Mouse (Mus musculus): ENCODE data around the gene Spp2.

The Spp2 gene

DNA sequence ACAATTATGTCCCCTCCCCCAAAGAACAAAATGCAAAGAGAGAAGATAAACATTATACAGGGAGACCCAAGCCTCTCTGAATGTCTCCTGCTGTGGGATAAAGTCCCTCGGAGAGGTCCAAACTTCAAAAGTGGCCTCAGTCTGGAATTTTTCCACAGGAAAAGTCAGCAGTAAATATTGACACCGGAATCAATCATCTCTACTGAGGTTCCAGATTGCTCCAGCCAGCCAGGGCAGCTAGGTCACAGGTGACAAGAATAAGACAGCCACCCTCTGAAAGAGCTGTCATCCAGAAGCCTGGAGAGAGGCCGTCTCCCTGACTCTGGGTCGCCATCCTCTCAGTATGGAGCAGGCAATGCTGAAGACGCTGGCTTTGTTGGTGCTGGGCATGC lies at the start of gene Spp2:
Gene Spp2 (plus strand): TSS at position 155 of the 392 bp plus-strand sequence.
- no peak for DNase-seq

- DNase-seq = peak; percentile 86
These were observed 49.2 kb upstream of the Spp2 start for GRCm38 (mm10) chr1:88357458-88358090.

GRCm38 (mm10) chr1:88358102-88358654 lies 48.6 kb upstream of the Spp2 start:
- peak; percentile 93 for DNase-seq

- no peak for DNase-seq
These were observed 45.7 kb upstream of the Spp2 start for GRCm38 (mm10) chr1:88361085-88361484.

DNA sequence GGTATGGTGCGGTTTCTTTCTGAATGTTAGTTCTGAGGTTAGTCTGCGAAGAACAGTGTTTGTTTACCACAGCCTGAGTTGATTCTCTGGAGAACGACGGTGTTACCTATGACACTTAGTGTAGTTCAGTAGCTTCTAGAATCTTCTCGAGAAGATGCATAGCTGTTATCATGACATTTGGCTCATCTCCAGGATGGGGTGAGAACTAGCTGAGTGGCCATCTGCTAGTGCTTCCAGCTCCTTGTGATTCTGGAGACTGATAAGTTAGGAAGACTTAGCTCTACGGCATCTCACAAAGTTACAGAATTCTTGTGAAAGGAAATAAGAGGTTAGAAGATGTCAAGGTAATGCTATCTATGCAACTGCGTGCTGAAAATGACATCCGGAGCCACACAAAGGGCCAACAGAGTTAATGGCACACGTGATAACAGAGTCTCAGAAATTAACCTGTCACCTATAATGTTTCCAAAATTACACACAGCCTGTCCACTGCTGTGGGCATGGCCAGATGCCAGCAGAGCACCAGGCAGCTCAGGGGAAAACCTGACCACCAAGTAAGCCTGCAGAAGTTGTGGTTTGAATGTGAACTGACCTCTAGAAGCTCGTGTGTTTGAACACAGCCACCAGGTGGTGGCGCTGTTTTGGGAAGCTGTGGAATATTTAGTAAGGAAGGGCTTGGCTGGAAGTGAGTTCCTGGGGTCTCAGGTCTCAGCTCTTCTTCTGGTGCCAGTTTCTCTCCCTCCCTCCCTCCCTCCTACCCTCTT lies 39.7 kb upstream of the Spp2 start:
- peak; percentile 46 for DNase-seq

- DNase-seq = no peak
These were observed 28.3 kb upstream of the Spp2 start for GRCm38 (mm10) chr1:88378446-88378845.

- no peak for DNase-seq
These were observed 15.1 kb upstream of the Spp2 start for GRCm38 (mm10) chr1:88391632-88392031.

DNA sequence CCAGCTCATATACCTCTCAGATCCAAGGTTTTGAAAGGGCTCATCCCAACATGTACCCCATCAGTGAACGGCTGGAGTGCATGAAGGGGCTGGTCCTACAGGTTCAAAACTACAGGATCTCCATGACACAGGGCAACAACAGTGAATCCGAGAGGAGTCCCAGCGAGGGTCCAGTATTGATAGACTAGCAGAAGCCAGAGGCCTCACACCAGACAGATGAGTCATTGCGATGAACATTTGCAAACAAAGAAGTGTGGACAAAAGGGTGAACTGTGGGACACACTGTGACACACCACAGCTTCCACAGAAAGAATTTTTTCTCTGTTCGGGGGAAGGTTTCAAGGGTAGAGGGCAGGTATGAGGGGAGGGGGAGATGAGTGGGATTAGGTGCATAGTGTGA lies 13.4 kb upstream of the Spp2 start:
- no peak for DNase-seq

- no peak for DNase-seq
These were observed 3.4 kb upstream of the Spp2 start for GRCm38 (mm10) chr1:88403378-88403777.

- no peak for DNase-seq
These were observed 519 bp upstream of the Spp2 start for GRCm38 (mm10) chr1:88406078-88406806.

DNA sequence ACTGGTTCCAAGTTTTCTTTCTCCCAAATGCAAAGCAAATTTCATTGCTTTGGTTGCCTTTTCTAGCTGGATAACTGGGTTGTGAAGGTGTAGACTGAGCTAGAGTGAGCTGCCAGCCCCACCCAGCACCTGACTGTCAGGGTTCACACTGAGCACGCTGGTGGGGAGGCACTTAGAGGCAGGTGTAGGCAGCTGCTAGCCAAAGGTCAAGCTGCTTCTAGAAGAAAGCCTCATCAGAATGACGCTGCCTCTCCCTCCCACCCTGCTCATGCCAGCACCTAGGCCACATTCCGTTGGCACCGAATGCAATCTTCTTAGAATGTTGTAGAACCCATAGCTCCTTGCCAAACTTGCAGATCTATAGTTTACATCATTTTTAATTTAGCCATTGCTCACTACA lies 1.6 kb downstream of the Spp2 start:
- no peak for DNase-seq

DNA sequence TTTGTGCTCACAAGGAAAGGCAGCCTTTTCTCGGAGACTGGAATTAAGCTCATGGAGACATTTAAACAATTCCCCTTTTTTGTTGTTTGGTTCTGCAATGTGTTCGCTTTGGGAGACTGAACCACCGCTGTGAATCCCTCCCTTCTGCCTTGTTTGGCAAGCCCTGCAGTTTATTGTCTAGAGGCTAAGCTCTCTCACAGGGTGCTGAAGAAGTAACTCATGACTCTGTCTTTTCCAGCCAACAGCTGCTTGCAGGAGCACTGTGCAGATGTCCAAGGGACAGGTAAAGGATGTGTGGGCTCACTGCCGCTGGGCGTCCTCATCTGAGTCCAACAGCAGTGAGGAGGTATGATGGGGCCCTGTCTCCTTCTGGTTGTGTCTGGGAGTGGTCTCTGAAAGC lies 5.3 kb downstream of the Spp2 start:
- DNase-seq = no peak

DNA sequence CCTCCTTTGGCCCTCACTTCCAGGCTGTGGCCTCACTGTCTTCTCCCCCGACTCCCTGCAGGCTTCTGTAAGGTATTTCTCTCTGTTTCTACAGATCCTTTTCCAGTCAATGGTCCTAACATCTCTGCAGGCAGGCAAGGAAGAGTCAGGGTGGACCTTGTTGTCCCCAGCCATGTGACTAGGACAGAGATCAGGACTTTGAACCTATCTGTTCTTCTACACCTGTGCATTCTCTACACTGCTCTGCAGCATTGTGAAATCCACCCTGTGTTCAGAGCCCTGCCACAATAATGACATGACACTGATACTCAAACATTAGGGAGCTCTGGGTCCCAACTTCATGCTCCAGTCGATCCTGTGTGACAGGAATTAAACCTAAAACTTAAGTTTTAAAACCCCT lies 12.2 kb downstream of the Spp2 start:
- DNase-seq = no peak

- no peak for DNase-seq
These were observed 15.3 kb downstream of the Spp2 start for GRCm38 (mm10) chr1:88422045-88422444.

DNA sequence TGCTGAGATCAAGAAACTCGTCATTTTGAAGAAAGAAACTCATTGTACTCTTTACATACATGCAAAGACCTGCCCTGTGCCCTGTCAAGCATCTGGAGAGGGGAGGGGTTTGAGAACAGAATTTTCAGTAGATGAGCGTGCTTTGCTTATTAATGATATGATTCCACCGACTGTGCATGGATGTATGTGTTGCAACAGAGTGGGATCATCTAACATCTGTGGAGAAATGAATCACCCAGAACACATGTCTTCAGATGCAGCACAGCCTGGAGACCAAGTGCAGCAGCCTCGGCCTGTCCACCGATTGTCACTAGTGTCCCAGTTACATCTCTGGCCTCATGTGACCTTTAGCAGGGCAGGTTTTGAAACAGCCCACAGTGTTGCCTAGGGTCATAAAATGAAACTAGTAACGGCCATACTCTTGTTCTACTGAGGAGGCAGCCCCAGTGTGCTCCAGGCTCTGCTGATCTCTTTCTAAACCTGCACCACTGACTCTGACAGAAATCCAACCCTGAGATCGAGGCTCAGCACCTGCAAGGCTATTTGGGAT lies 16.2 kb downstream of the Spp2 start:
- DNase-seq = no peak

DNA sequence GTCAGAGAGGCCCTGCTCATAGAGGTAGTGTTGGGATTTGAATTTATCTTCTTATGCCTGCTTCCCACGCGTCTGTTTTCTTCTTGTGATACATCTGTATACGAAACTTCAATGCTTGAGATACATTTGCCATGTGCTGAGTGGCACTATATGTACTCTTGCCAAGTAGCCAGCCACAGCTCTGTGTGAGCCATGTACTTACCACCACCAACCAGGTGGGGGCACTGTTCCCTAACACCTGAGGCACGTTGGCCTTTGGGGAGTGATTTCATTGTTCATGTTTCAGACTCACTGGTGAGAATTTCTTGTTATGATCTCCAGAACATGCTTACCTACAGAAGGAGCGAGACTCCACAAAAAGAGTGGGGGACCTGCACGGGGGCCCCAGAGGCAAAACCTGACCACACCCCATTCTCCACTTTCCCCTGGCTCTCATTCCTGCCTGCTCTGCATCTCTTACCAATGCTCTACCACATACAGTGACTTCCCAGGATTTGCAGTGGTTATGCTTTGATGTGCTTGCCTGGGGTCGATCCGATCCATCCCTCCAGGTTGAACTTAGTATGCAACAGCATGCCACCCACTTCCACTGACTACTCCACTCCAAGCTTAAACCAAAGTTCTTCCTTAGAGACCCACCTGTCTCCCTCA lies 18.0 kb downstream of the Spp2 start:
- DNase-seq = peak; percentile 84

- no peak for DNase-seq
These were observed 21.4 kb downstream of the Spp2 start for GRCm38 (mm10) chr1:88427987-88428741.

- no peak for DNase-seq
These were observed 22.7 kb downstream of the Spp2 start for GRCm38 (mm10) chr1:88429413-88429812.

- no peak for DNase-seq
These were observed 24.5 kb downstream of the Spp2 start for GRCm38 (mm10) chr1:88431262-88431661.

- DNase-seq = no peak
These were observed 25.8 kb downstream of the Spp2 start for GRCm38 (mm10) chr1:88432601-88433000.

DNA sequence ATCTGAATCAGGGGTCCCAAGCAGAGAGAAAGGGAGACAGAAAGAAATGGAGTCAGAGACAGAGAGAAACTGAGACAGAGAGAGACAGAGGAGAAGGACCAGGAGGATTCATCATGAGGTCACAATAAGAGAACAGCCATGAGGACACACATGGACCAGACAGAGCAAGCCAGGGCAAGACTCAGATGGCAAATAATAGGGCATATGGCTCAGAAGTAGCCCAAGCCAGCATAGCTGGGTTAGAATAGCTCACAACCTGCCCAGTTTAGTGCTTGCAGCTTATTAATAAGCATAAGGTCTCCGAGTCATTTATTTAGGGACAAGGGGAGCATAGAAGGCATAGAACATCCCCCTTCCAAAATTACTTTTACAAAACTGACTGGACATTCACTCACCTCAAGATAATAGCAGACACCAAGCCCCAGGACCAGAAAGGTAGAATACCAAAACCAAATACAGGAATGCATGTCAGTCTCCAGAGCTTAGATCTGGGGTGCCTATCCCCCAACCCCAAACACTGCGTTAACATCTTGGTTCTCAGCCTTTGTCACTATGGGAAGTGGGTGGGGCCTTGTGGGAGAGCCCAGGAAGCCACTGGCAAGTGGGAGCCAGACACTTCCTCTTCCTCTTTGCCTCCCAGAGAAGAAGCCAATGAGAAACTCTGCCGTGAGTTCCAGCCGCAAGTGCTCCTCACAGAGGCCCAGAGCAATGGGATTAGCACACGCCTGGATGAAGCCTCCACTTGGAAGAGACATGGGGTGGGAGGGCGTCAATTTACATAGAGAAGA lies 26.5 kb downstream of the Spp2 start:
- peak; percentile 13 for DNase-seq
